Mouse (Mus musculus): ENCODE results near the gene C2cd5.

DNA sequence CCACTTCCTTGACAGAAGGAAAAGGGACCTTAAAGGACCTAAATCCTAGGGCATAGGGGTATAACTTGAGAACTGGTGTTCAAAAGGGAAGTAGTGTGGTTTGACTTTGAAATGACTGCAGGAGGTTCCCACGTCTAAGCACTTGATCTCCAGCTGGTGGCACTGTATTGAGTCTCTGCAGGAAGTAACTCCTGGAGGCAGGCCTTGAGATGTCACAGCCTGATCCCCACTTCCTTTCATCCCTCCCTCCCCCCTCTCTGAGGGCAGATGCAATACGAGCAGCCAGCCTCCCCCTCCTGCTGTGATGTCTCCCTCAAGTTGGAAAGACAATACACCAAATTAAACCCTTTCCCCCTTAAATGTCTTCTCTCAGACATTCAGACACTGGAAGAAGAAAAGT, 14.6 kb upstream of the C2cd5 start:
- TF ChIP-seq CHD2 (IDR thresholded peaks at IDR 0.05; ENCODE audit: low read depth, low read length) (no peak), HCFC1 (IDR thresholded peaks at IDR 0.05; ENCODE audit: borderline replicate concordance, insufficient read depth, low read length) (no peak)

Measured in ES-E14 (cell line).